Mouse (Mus musculus) kidney, adult 2 months (tissue): ENCODE results near the gene H6pd.

Source experiments
- CTCF ChIP-seq: fragments of 200-500 bp; conservative IDR thresholded peaks from 2 replicates; pipeline ENCODE4 v1.5.1; 2011; ENCODE audit warnings: low read depth, mild to moderate bottlenecking, control low read depth, low read length, moderate library complexity, mixed read lengths; ENCODE audit not compliant: insufficient read depth, insufficient read length
- POLR2A ChIP-seq: fragments of 200-500 bp; IDR thresholded peaks from one replicate; pipeline ENCODE4 v1.6.1; 2011; ENCODE audit warnings: low read depth, low read length, control low read depth

DNA sequence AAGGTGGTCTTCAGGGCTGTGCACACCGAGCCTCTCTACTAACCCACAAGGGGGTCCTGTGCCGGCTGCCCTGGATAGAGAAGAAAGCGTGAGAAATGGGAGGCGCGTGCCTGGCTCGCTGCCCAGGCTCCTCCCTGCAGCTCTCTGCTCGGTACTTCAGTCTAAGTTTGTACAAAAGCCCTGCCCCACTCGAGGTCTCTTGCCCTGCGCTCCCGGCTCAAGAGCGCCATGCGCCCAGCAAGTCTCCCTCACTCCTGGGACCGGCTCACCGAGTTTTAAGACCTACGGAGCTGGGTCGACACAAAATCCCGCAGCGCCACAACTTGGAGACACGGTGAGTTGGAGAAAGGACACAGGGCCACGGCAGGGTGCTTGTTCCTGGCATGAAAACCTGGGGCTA is 39.2 kb upstream of the H6pd start:
- TF ChIP-seq CTCF (no peak), POLR2A (no peak)
